Mouse (Mus musculus) right cerebral cortex, postnatal 14 days (tissue): Measurements from ENCODE around the gene Mis18a.
A peak's percentile ranks its signal among the peaks of the same experiment; 100 is the strongest.

ENCODE experiments used
- DNase-seq: peaks from one replicate; pipeline ENCODE4 v3.0.0; 2022

Gene Mis18a

DNA sequence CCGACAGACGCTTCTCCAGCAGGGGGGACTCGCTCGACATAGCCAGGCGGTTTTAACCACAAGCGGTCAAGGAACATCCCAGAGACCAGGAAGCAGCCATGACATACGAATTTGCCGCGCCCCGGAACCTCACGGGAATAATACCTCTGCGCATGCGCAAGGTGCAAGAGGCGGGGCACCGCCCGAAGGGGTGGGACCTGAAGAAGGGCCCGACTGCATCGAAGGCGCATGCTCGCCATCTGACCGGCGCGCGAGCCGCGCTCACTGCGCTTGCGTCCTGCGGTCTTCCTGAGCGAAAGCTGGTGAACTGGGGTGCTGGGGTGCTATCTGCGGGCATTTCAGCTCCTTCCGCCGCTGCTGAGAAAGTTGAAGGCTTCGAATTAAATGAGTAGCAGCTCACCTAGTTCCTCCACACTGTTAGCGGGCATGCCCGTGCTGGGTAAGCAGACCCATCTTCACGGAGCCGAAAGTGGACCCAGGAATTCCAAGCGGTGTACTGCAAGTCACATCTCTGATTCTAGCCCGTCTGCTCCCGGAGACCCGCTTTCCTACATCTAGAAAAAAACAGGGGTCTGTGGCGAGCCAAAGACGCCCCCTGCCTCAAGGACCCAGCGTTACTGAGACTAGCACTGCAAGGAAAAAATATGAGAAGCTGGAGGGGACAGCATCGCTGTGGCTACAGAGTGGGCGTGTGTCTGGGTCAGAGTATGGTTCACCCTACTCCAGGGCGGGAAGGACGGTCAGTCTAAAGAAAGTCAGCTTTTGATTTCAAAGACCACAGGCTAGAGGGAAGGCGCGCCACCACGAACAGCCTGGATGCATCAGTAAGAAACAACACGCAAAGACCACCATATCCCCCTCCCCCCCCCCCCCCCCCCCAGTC is at the start of gene Mis18a:
Gene Mis18a (minus strand): TSS at position 172 of the 883 bp plus-strand sequence.
- peak; percentile 97 for DNase-seq

DNA sequence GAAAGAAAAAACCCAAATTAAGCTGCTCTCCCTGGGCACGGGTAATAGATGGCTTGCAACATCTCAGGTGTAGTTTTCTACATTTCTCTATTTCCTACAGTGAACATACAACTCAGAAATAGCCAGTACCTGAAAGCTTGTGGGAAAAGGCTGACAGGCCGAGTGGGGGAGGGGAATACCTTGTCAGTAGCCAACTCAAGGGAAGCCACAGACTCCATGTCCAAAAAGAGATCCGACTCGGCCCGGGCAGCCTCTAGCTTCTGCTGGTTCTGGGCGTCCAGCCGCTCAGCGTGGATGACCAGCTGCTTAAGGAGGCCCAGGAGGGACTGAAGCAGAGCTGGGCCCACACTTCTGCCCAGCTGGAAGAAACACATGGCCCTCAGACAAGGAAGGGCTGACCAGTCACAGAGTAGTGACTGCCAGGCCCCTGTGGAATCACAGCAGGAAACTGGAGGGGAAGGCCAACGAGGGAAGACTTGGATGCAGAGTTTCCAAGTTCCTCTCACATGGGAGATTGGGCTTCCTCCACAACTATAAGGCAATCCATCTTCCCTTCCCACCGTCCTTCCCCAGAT is 48.8 kb upstream of the Mis18a start:
- DNase-seq = no peak

DNA sequence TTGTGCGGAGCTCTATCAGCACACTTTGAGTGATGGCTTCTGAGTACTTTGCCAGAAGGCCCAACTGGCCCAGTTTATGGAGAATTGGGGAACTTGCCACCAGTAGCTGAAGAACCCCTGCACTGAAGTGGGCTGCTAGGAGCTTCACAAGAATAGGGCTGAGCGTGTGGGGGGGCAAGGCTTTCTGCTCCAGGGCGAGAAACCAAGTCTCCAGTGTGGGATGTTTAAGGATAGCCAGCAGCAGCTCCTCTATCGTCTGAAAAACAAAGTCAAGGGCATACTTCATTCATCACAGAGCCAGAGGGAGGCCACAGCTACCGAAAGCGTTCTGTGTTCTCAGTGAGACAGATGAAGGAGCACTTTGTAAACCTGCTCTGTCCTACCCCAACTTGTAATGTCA is 47.4 kb upstream of the Mis18a start:
- DNase-seq = no peak

DNA sequence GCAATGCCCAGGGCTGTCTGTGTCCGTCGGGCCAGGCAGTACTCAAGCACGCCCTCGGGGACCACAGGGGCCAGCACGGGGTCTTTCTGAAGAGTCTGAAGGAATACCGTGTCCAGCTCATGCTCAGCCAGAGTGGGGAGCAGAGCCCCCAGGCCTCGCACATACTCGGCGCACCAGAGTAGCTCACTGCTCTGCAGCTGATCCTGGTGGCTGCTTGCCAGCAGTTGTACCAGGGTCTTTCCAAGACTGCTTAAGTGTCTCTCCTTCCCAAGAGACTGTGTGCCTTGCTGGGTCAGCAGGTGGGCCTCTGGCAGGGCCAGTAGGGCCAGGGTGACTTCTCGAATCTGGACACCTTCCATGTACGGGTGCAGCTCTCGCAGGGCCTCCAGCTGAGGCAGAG is 47.0 kb upstream of the Mis18a start:
- DNase-seq = no peak

DNA sequence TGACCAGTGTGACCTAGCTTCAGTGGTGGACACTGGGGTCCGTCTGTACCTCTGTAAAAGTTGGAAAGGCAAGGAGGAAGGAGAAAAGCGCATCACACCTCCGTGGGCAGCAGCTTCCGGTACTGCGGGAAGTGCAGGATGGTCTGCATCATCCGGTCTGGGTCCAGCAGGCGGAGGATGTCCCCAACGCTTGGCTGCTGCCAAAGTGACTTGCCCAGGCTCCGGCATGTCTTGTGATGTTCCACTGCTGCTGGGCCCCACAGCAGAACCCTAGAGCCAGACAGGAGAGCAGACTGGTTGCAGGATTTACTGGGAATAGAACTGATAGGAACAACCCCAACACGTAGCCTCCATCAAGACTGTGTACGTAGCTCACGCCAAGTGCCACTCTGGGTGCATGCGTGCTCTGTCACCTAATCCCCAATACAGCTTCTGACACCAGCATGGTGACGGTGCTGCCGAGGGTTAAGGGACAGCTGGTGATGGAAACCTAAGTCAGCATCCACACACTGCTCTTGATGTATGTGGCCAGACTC is 39.8 kb upstream of the Mis18a start:
- no peak for DNase-seq

DNA sequence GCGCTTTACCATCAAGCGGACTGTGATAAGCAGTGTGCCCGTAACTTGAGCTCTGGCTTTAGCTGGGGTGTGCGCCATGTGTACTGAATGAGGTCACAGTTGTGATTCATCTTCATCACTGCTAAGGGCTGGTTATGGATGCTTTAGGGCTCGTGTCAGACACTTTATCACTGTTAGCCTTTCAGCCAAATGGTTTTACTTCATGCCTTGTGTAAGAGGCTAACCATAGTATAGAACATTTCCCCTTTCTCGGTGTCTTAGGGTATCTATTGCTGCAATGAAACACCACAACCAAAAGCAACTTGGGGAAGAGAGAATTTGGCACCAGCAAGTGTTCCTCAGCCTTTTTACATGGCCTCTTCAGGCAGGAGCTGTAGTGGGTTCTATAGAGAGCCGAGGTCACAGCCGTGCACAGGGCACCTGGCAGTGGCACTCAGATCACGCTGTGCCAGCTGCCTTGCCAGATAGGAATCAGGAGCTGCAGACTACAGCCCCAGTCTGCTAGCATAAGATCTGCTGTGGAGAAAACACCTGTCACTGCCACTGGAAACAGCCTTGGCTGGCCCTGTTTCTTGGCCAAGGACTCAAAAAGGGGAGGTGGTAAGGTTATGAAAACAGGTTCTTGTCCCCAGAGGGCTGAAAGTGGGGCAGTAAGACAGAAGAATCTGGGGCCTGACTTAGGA is 38.1 kb upstream of the Mis18a start:
- no peak for DNase-seq

DNA sequence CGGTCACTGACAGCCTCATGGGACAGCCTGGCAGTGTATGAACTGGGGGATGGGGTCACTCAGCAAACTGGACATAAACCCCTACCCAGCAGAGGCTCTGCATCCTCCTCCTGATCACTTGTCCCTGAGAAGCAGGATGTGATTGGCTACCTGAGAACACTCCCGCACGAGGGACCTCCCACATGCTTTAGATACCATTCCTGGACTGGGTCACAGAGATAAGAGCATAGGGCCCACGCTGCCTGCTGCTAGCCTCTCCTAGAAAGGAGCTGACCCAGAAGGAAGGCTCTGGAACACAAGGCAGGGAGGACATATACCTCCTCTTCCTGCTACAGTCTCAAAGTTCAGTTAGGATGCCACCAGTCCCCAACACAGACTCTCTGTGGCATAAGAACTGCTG is 33.3 kb upstream of the Mis18a start:
- DNase-seq = no peak

DNA sequence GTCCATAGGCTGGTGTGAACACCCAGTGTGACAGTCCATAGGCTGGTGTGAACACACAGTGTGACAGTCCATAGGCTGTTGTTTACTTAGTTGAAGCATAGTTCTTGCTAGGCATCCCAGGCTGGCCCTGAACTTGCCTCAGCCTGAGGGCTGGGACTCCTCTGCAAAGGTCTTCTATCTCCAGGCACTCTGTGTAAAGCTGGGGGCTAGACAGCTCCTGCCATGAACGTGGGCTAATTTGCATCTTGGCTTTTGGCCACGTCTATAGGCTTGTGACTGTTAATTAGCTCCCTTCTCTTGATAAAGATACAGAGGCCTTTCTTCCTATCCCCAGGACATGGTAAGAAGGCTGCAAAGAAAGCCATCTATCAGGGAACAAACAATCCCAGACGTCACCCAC is 32.1 kb upstream of the Mis18a start:
- no peak for DNase-seq

DNA sequence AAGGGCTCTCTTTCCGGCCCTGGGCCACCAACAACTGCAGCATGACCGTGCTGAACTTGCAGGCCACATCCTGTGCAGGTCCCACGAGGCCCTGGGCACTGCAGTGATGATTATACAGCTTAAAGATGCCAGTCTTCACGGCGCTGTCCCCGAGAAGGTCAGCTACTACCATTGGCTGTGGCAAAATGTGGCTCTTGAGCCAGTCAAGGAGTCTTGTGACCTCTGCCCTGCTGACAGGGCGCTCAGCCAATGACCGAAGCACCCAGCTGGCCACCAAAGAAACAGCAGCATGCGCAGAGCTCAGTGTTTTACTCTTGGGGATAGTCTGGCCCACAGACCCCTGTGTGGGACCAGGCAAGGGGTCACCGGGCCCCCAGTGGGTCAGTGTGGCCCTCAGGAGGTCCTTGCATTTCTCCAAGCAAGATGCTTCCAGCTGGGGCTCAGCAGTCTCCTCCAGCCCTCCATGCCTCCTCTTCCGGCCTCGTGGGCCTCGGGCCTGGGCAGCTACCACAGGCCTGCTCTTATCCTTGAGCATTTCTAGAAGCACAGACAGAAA is 26.3 kb upstream of the Mis18a start:
- no peak for DNase-seq

DNA sequence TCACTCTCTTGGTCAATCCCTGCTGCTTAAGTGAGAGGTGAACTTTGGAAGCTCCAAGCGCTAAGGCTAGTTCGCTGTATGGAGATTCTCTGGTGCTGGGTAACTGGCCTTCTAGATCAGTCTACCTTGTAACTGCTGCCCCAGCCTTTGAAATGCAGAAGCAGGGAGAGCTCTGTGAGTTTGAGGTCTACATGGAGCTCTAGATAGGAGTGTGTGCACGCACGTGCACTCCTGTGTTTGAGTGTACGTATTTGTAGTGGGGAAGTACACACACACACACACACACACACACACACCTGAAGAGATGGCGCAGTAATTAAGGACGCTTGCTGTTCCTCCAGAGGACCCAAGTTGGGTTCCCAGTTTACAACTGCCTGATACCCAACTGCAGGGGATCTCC is 21.0 kb upstream of the Mis18a start:
- no peak for DNase-seq

DNA sequence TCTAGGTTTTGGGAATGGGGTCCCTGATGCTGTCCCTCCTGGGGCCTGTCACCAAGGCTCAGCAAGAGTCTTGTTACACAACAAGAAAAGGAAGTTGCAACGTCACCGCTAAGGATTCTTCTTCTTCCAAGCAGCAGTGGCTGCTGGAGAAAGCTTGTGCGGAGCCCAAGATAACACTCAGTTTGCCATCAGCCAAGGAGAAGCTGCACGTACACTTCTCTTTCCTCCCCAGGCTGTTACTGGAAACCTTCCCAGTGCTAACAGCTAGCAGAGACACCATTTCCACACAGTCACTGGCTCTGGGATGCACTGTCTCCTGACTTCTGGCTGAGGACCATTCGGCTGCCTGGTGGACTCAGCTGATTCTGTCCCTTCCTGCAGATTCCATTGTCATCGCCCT is 19.9 kb upstream of the Mis18a start:
- peak; percentile 16 for DNase-seq

DNA sequence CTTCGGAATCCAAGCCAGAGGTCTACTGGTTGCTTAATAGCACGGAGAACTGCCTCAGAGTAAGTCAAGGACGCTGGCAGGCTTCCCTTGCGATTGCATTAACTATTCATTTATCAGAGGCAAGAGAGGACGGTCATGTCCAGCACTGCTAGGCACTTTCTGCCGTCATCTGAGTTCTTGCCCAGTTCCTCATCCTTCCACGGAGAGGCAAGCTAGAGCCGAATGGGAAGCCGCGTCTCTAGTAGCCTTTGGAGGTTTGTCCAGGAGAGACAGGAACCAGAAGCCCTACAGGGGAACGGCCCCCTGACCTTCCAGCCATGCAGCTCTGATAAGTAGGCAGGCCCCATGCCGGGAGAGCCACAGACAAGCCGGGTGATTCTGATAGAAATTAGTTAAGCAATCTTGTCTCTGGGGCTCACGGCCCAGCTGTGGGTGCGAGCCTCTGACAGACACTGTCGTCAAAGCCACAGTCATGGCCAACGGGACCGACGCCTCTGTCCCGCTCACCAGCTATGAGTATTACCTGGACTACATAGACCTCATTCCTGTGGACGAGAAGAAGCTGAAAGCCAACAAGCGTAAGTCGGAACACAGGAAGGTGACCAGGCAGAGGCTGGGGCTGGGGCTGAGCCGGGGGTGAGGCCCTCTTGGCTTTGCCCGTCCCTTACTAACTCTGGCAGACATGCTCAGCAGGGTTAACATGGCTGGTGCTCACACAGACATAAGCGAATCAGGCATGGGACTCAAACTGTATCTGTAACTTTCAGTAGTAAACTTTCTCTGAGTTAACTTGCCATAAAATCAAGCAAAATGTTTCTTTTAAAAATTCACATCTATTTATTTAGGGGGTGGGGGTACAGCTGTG is 11.1 kb upstream of the Mis18a start, which contains the start of gene Mrap:
Gene Mrap (plus strand): TSS at position 116 of the 865 bp plus-strand sequence.
- DNase-seq = no peak

DNA sequence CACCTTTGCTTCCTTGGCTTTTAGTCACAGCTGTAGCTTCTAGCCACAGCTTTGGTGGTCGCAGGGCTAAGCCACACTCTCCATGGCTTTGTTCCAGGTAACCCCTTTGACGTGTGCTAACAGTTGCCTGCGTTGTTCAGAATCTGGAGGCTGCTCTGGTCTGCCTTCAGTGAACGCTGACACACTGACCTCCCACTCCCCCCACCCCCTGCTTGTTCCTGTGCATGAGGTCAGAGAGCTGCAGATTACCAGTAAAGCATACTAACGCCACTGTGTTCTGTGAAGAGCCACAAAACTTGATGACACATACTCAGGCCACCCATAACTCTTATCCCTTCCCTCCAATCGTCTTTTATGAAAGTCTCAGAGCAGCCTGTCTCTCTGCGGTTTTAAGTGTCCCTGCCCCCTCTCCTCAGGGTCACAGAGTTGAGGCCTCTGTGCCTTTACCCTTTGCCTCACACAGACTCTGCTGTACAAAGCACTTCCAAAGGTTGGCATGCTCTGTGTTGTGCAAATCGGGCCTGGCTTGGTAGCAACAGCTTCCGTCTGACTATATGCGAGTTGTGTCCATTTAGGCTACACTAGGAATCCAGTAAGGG is 9.6 kb upstream of the Mis18a start:
- DNase-seq = no peak

DNA sequence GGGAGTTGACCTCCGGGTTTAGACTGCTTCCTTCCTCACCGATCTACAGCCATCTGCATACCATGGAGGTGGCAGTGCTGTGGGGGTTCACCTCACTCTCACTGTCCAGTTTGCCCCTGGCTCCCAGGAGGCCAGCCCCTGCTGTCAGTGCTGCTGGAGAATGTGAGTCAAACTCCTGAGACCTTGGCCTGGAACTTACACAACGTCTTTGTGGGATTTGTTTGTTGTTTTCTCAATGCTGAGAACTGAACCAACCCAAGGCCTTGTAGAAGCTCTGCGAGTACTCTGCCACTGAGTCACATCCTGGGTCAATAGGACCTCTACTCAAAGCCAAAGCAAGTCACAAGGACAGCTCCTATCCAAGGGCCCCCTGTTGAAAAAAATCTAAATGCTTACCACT is 8.4 kb upstream of the Mis18a start:
- DNase-seq = no peak

DNA sequence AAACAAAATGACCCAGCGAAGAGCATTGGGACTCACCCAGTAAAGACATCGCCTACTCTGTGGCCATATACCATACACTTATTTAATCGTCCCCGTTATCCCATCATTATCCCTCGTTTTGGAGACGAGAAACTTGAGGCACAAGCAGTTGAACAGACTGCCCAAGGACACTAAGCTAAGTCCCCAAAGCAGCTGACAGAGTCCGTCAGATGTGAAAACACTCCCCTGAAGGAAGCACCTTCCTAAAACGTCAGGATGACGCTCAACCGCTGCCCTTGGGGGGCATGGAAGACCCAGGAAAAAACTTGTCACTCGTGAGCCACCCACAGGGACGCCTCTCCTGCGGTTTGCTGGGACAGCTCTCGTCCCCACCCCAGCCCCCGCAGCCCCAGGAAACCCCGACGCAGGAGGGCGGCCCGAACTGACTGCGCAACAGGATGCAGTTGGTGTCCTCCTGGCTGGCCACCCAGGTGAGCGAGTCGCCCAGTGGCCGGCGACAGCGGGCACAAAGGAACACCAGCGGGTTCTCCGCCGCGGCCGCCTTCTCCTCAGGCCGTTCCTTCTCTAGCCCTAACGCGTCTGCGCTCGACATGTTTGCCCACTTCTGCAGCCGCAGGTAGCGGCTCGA is 490 bp downstream of the Mis18a start:
- DNase-seq = no peak

DNA sequence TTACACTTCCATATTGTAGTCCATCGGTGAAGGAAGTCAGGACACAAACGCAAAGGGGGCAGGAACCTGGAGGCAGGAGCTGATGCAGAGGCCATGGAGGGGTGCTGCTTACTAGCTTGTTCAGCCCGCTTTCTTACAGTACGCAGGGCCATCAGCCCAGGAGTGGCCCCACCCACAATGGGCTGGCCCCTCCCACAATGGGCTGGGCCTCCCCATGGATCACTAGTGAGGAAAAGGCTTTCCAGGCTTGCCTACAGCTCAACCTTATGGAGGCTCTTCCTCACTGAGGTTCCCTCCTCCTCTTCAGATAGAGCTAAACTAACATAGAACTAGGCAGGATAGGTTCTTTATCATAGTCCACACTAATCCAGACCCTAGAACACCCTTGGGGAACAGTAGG is 3.2 kb downstream of the Mis18a start:
- DNase-seq = no peak

DNA sequence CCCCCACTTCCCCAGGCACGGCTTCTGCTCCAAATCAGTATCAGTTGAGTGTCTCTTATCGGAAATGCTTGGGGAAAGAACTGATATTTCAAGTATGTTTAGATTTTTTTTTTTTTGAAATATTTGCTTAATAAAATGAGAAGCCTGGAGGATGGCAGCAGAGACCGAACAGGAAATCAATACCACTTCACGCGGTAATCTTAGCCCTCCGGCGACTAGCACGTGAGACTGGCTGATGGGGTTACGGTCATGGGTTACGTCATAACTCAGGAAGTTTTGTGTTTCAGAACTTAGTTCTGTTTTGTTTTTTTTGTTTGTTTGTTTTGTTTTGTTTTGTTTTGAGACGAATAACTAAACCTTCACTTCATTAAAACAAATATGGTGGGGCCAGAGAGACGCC is 16.9 kb downstream of the Mis18a start:
- no peak for DNase-seq

DNA sequence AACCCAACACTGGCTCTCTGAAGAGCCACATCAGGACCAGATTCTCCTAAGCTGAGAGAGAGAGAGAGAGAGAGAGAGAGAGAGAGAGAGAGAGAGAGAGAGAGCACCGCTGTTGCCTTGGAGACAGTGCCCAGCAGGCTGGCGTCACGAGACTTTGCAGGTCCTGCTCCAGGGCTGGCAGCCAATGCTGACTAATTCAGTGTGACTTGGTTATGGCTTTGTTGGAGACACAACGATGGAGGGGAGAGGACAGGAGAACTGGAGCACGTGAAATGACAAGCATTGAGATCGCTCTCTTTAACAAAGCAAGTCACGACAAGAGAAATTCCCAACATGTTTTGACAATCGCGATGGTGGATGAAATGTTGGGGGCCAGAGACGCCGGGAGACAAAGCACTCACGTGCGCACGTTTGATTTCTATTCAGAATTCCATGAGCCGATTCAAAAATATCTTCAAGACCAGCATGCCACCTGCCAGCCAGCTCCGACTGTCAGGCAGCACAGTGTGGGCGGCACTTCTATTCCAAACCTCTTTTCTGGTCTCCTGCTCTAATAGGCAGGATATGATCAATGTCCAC is 17.4 kb downstream of the Mis18a start:
- peak; percentile 78 for DNase-seq

DNA sequence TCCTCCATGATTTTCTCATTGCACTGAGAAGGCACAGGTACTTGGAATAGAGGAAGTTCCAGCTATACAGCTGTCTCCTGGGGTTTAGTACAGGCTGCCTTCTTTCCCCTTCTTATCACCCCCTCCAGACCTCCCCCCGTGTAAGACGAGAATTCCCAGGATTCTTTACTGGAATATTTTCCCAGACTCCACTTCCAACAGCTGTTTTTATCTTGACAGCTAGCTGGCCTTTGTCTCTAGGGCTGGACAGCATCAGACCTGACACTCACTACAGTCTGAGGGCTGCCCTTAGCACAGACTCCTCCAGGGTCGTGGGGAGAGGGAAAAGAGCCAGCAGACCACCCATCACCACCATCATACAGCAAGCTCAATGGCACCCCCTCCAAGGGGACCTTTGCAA is 20.9 kb downstream of the Mis18a start:
- DNase-seq = no peak

DNA sequence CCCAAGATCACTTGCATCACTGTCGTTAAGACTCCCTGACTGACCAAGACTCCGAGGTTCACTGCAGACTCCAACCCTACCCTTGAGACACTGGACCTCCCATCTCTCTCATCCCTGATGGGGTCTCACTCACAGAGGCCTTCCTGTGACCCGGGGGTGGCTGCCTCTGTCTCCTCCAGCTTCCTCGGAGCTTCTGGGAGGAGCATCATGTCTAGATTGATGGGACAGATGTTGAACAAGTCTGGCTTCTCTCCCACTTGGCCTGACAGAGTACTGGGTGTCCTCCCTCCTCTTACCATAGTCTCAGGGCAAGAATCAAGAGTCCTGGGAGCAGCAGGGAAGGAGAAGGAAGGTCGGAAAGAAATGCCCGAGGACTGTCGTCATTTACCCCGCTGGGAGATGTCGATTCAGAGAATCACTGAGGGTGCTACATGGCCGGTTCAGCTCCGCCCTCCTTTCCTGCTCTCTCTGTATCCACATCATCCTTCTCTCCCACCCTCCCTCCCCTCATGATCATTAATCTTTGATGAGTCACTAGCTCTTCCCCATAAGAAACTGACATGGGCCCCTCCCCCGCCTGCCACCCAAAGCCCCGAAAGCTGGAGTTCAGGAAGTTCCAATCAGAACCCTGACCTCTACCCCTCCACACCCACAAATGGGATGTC is 22.9 kb downstream of the Mis18a start:
- no peak for DNase-seq

DNA sequence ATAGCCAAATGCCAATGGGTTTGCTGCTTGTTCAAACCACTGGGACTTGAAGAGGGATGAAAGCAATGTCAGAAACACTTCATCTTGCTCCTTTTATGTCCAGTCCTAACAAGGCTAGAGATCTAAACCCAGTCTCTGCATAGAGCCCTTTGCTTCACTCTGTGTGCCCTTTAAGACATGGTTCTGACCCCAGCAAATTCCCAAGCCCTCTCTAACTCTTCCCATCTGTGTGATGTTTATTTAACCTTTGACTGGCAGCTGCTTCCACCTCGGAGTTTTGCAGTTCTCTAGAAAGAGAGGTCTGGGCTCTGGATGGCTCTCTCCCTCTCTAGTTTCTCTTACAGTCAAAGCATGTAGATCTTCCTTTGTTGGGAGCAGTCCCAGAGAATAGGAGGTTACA is 23.6 kb downstream of the Mis18a start:
- DNase-seq = no peak
